Mouse (Mus musculus) layer of hippocampus, postnatal 10 days (tissue): ENCODE measurements around the gene Ccnjl. TPM values are rescaled to one million over a fixed set of nuclear protein-coding genes. Genes with fewer than 3 reads are reported as not detected.

Experiments
- DNase-seq, 2 experiments: peaks; one replicate each; pipeline ENCODE4 v3.0.0; 2021; ENCODE audit warnings: low spot score in 2 of 2
- total RNA-seq, 2 experiments: library from RNA; stranded (reverse); gene quantifications; 2 replicates each; pipeline ENCODE4 v1.2.3; 2021

The Ccnjl gene
- total RNA-seq, 2 experiments from 2014 or later = 8.8 to 10.1 TPM

GRCm38 (mm10) chr11:43566696-43567095 is 38.1 kb downstream of the Ccnjl start:
- peak in 1 of 2 experiments; percentile 31 for DNase-seq

DNA sequence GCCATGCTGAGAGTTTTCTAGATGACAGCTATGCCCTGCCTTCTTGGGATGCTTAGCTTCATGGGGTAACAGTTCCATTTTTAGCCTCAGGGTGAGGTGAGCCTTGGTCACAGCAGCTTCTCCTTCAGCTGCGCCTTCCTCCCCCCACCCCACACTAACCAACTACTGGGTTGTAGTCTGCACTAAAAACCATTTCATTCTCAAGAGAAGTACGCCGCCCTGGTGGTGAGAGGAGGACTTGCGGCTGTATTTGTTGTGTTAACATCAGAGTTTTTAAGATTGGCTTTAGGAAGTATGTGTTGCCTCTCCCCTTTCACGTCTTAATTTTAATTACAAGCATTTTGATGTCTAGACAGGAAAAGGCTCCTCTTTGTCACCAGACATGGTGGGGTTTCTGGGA is 39.7 kb downstream of the Ccnjl start:
- peak in 1 of 2 experiments; percentile 49 for DNase-seq

DNA sequence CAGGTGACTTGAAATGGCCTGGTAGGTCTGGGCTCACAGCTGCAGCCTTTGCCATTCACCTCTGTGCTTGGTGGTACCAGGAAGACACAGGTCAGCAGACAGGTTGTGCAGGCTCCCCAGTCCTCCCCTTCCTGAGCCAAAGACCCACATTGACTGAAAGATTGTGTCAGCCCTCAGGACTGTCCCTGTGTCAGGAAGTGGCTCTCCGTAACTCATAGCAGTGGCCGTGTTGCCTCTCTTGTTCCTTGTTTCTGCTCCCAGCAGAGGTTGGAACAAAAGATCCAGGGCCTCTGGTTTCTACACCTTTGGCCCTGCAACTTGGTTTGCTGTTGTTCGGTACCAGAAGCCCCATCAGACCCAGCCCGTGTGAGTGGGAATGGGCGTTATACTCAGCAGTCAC is 40.6 kb downstream of the Ccnjl start:
- no peak for DNase-seq

DNA sequence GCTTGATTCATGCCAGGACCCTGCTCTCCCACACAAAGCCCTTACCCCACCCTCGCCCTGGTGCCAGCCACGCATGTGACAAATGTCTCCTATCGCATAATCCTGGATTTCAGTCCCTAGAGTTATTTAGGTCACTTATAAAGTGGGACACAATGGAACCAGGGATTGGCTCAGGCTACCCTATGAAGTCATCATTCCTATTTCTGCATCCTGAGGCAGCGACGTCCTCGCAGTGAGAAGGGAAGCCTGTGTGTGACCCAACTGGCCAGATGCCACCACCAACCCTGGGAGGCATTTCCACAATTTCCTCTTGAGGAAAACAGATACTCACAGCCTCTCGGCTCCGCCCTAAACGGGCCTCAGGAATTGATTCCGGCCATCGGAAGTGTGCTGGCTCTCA is 41.0 kb downstream of the Ccnjl start:
- peak; percentile 47 to 51 for DNase-seq

DNA sequence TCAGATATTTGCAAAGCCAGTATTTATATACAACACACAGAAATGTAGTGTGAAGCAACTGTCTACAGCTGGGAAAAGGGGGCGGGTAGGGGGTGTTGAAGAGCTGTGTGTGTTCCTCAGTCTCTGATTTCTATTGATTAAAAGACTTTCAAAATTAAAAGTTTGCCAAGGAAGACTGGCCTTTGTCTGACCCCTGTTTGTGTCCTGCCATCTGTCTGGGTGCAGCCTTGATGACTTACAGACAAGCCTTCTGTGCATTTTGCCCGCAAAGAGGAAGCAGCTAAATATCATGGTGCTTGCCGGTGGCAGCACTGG is 46.4 kb downstream of the Ccnjl start:
- no peak for DNase-seq

- DNase-seq = no peak
These were observed 47.0 kb downstream of the Ccnjl start for GRCm38 (mm10) chr11:43575376-43576151.

DNA sequence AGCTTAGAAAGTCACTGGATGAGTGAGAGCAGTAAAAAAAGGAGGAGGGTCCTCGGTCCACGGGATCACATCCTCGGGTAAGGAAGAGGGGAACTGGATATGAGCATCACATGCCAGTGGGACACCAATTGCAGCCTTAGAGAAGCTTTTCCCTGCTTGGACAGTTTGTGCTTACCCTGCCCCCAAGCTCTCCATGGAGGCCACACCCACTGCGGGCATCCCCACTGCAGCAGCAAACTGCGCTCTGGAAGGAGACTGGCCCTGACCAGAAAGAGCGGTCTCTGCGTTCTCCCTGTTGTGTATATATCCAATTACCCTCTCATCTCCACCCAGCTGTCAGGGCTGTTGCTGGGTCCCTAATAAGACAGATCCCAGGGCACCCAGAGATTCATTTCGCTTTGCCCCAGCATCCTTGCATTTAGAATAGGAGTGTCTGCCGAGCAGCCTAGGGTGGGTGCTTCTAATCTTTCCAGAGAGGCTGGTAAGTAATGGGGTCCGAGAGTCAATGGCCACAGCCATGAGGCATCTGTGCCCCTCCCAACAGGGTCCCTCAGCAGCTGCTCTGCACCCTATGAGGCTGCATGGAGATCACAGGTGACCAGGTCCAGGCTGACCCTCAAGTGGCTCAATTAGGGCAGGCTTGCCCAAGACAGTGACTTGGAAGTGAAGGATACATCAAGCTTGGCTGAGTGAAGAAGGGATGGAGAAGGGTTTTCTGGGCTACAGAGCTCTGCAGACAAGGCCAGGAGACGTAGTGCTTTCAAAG is 49.3 kb downstream of the Ccnjl start:
- DNase-seq = no peak

DNA sequence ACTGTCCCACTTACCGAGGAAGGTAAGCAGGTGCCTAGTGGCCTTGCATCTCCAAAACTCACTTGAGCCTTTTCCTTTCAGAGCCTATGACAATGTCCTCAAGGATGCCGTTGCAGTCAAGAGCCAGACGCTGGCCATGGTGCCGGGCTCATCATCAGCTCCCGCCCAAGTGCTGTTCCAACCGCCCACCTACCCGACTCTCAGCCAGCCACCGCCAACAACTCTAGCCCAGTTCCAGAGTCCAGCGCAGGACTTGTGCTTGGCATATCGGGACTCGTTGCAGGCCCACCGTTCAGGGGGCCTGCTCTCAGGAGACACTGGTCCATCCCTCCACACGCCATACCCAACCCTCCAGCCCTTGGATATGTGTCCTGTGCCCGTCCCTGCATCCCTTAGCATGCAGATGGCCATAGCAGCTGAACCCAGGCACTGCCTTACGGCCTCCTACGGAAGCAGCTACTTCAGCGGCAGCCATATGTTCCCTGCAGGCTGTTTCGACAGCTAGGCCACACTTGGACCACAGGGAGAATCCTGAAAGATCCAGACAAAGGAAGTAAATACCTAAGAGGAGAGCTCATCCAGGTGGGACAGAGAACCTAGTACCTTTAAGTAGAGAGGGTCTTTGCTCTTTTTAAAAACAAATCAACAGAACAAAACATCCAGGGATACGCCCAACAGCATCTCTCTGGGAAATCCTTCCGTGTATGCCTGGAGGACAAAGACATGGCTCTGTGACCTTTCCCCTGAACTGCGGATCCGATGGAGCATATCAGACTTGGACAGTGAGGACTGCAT is 56.8 kb downstream of the Ccnjl start:
- no peak for DNase-seq

GRCm38 (mm10) chr11:43586324-43587090 is 57.9 kb downstream of the Ccnjl start, which contains the start of gene 4933415A04Rik:
Gene 4933415A04Rik, plus strand, starts transcription at chr11:43587040.
- peak; percentile 77 to 80 for DNase-seq

- DNase-seq = no peak
These were observed 61.0 kb downstream of the Ccnjl start for GRCm38 (mm10) chr11:43589530-43590072.

- no peak for DNase-seq
These were observed 72.9 kb downstream of the Ccnjl start, which contains the start of gene Fabp6 for GRCm38 (mm10) chr11:43601440-43601839. Gene Fabp6, minus strand, starts transcription at chr11:43601540.

DNA sequence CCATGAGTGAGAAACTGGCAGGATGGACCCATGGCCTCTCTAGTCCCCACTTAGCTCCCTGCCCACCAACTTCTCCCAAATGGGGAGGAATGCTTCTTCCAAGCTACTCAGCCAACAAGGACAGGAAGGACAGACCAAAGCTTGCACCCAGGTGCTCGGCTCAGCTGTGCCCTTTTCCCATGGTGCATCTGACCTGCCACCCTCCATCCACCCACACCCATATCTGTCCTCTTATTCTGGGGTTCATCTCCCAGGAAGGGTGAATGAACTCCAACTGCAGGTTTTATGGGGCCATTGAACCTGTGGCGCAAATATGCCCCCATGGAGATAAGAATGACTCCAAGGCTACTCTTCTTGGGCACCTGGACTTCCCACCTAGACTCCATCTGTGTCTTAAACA is 75.6 kb downstream of the Ccnjl start:
- no peak for DNase-seq

- no peak for DNase-seq
These were observed 76.3 kb downstream of the Ccnjl start for GRCm38 (mm10) chr11:43604891-43605290.

DNA sequence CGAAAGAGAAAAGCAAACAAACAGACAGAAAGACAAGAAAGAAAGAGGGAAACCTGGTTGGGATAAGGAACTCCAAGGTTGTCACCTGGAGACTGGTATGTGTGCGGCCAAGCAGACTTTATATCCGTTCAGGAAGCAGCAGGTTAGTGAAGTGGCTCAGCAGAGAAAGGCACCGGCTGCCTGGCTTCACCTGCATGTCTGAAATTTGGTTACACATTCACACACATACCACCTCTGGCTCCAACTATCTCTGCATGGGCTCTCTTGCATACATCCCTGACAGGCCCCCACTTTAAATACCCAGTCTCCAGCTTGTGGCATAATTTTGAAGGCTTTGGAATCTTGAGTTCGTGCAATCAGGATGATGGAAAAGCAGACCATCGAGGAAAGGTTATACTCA is 77.3 kb downstream of the Ccnjl start:
- DNase-seq = no peak

DNA sequence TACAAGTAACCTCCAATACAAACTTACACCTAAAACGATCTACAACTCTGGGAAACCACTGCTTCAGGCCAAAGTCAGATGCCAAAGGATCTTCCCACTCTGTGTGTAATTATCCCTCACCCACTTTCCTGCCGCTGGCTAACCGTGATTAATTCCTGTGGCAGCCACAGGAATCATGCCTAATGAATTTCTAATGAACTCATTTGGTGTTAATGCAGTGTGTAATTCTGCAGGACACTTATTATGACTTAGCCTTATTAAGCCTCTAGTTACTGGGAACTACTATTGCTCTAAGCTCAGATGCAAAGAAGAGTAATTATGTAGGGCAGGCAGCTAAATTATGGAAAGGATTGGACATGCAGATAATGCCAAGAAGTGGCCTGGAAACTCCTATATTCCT is 79.9 kb downstream of the Ccnjl start:
- DNase-seq = no peak

DNA sequence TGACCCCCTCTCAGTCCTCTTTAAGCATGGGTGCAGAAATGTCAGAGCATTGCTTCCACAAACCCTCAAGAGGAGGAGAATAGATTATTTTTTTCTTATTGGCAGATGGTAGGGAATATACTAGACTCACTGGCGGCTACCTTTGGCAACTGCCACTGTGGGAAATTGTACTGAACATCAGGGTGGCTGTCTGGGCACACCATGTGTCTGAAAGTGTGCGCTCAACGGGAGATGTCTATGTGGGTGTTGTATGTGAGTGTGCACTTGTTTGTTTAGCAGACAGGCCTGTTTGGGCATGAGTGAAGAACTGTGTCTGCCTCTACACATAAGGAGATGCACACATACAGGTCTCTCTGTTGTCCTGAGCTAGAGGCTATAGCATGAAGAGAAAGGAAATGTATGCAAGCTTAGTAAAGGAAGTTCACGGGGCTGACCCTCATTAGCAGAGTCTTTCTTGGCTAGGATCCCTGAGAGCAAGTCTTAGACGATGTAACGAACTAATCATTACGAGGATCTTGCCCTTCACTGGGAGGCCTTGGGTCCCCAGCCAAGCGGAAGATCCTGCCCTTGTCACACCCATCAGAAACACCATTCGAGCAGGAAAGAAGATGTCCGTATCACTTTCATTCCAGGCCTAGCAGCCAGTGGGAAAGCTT is 81.5 kb downstream of the Ccnjl start:
- DNase-seq = peak; percentile 13 to 30

GRCm38 (mm10) chr11:43610662-43611033 is 82.1 kb downstream of the Ccnjl start:
- no peak for DNase-seq

DNA sequence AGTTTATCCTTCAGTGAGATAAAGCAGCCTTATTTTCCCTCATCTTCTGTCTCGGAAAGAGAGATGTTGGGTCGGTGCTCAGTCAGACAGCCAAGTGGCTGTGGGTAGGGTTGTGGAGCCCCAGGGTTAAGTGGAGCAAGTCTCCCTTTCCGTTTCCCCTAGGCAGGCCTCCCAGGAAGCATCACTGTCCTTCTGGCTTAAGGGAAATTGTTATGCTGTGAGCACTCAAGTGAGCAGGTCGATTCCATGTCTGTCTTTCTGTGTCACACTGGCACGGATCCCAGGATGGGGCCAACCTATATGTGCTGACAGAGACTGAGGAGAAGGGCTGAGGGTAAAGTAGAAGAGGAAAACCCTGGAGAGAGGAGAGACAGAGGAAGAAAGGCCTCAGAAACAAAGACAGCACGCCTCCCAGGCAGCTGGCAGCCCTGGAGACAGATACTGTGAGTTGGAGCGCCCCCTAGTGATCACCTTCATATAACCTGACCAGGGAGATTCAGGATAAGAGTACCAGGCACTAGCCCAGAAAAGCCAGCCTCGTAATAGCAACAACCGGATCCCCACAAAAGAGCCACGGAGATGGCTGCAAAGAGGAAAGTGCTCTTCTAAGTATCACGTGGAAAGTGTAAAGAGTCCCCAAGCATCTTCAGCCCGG is 84.4 kb downstream of the Ccnjl start:
- DNase-seq = peak; percentile 86 to 87

DNA sequence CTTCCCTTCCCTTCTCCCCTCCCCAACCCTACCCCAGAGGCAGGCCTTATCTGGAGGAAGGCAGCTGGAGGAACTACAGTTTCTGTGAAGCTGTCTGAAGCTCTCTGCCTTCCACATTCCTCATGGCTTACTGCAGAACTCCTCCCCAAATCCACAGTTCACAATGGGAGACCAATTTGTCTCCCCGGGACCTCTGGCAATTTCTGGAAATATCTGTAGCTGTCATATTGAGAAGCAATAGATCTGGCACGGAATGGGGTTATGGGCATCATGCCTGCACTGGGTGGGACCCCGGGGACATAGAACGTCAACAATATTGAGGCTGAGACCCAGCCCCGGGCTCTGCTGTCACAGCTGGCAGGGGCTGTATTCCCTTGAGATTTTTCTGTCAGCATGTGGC is 89.3 kb downstream of the Ccnjl start:
- peak in 1 of 2 experiments; percentile 44 for DNase-seq

- no peak for DNase-seq
These were observed 89.8 kb downstream of the Ccnjl start for GRCm38 (mm10) chr11:43618403-43618802.
